Mouse (Mus musculus): Measurements from ENCODE around the gene Flot1.

GRCm38 (mm10) chr17:35810900-35811648, 12.0 kb upstream of the Flot1 start:
- TF ChIP-seq CTCF (IDR thresholded peaks at IDR 0.05; ENCODE audit: extremely low read depth, insufficient read depth, insufficient read length, insufficient replicate concordance) (no peak), POLR2A (IDR thresholded peaks at IDR 0.05; ENCODE audit: low read depth, low read length) (no peak)

Measured in spleen, adult 2 months (tissue).